Mouse (Mus musculus): ENCODE data around the gene Borcs5. TPM values are rescaled to one million over a fixed set of nuclear protein-coding genes. Genes with fewer than 3 reads are reported as not detected.

Borcs5 gene
- polyA plus RNA-seq, 1 experiment from 2014 or later = 38.6 TPM

- 89% methylated on average over 15 of the region's 15 CpGs for WGBS
- no peak for ATAC-seq (ENCODE audit: low FRiP score, low read depth)
Measured at GRCm38 (mm10) chr6:134710020-134710419, 70.7 kb downstream of the Borcs5 start.

GRCm38 (mm10) chr6:134713321-134713720, 74.0 kb downstream of the Borcs5 start:
- no peak overlapping the region for H3K4me2 ChIP-seq (replicated peaks)
- H3K9ac ChIP-seq = no peak overlapping the region
- H3K36me3 ChIP-seq = peaks cover 22% of the 10 kb centered on the region
- no peaks in the 10 kb centered on the region for H3K9me3 ChIP-seq
- no peak overlapping the region for H3K27ac ChIP-seq
- WGBS = 24% methylated on average over 3 of the region's 3 CpGs
- no peaks in the 10 kb centered on the region for H3K27me3 ChIP-seq (replicated peaks)
- no peak for ATAC-seq (ENCODE audit: low FRiP score, low read depth)
- H3K4me1 ChIP-seq = 0 out of 2 replicates have a peak, but pooled peaks cover 3% of the 10 kb centered on the region
- no peak overlapping the region for H3K4me3 ChIP-seq

More at GRCm38 (mm10) chr6:134710020-134710419, 70.7 kb downstream of the Borcs5 start:
- Histone ChIP-seq H3K4me2 (replicated peaks) (no peak overlapping the region), H3K9me3 (no peaks in the 10 kb centered on the region), H3K27ac (no peak overlapping the region), H3K4me3 (no peak overlapping the region), H3K9ac (no peak overlapping the region), H3K27me3 (replicated peaks) (no peaks in the 10 kb centered on the region), H3K36me3 (peaks cover 10% of the 10 kb centered on the region), H3K4me1 (0 out of 2 replicates have a peak, but pooled peaks cover 3% of the 10 kb centered on the region)

- no peak overlapping the region for H3K27ac ChIP-seq
- H3K4me1 ChIP-seq = 0 out of 2 replicates have a peak, but pooled peaks cover 3% of the 10 kb centered on the region
- peaks cover 27% of the 10 kb centered on the region for H3K36me3 ChIP-seq
- no peak overlapping the region for H3K9ac ChIP-seq
- H3K9me3 ChIP-seq = no peaks in the 10 kb centered on the region
- H3K27me3 ChIP-seq (replicated peaks) = no peaks in the 10 kb centered on the region
- no peak overlapping the region for H3K4me2 ChIP-seq (replicated peaks)
- H3K4me3 ChIP-seq = no peak overlapping the region
- 23% methylated on average over 1 of the region's 1 CpGs for WGBS
- ATAC-seq (ENCODE audit: low FRiP score, low read depth) = peak; percentile 59; the same call in 1 of the 2 replicates
Measured at GRCm38 (mm10) chr6:134713897-134714296, 74.6 kb downstream of the Borcs5 start.

GRCm38 (mm10) chr6:134716168-134716587, 76.9 kb downstream of the Borcs5 start:
- WGBS = 90% methylated on average over 6 of the region's 6 CpGs
- Histone ChIP-seq H3K27me3 (replicated peaks) (no peaks in the 10 kb centered on the region), H3K4me3 (no peak overlapping the region), H3K4me2 (replicated peaks) (no peak overlapping the region), H3K4me1 (0 out of 2 replicates have a peak, but pooled peaks cover 3% of the 10 kb centered on the region), H3K27ac (no peak overlapping the region), H3K9me3 (no peaks in the 10 kb centered on the region), H3K36me3 (peaks cover 36% of the 10 kb centered on the region), H3K9ac (no peak overlapping the region)
- ATAC-seq (ENCODE audit: low FRiP score, low read depth) = no peak

- Histone ChIP-seq H3K27ac (no peak overlapping the region), H3K4me1 (0 out of 2 replicates have a peak, but pooled peaks cover 3% of the 10 kb centered on the region), H3K36me3 (peaks cover 31% of the 10 kb centered on the region), H3K4me3 (no peak overlapping the region), H3K27me3 (replicated peaks) (no peaks in the 10 kb centered on the region), H3K9ac (no peak overlapping the region), H3K4me2 (replicated peaks) (no peak overlapping the region), H3K9me3 (no peaks in the 10 kb centered on the region)
- WGBS = 95% methylated on average over 20 of the region's 20 CpGs
- ATAC-seq (ENCODE audit: low FRiP score, low read depth) = no peak
Measured at GRCm38 (mm10) chr6:134717886-134718667, 78.8 kb downstream of the Borcs5 start.

GRCm38 (mm10) chr6:134718668-134719065, 79.4 kb downstream of the Borcs5 start:
- H3K36me3 ChIP-seq = peaks cover 31% of the 10 kb centered on the region

GRCm38 (mm10) chr6:134719156-134719555, 79.8 kb downstream of the Borcs5 start:
- no peaks in the 10 kb centered on the region for H3K4me1 ChIP-seq
- 90% methylated on average over 5 of the region's 5 CpGs for WGBS
- no peak overlapping the region for H3K4me2 ChIP-seq (replicated peaks)
- no peak overlapping the region for H3K27ac ChIP-seq
- no peak overlapping the region for H3K4me3 ChIP-seq
- no peak overlapping the region for H3K9ac ChIP-seq
- no peaks in the 10 kb centered on the region for H3K9me3 ChIP-seq
- H3K36me3 ChIP-seq = peaks cover 31% of the 10 kb centered on the region
- H3K27me3 ChIP-seq (replicated peaks) = no peaks in the 10 kb centered on the region
- ATAC-seq (ENCODE audit: low FRiP score, low read depth) = no peak

More at GRCm38 (mm10) chr6:134718668-134719065, 79.4 kb downstream of the Borcs5 start:
- Histone ChIP-seq H3K4me3 (no peak overlapping the region), H3K27ac (no peak overlapping the region), H3K4me2 (replicated peaks) (no peak overlapping the region), H3K27me3 (replicated peaks) (no peaks in the 10 kb centered on the region), H3K9ac (no peak overlapping the region), H3K9me3 (no peaks in the 10 kb centered on the region), H3K4me1 (no peaks in the 10 kb centered on the region)
- 95% methylated on average over 11 of the region's 11 CpGs for WGBS
- no peak for ATAC-seq (ENCODE audit: low FRiP score, low read depth)

- Histone ChIP-seq H3K4me3 (no peak overlapping the region), H3K27ac (no peak overlapping the region), H3K4me2 (replicated peaks) (no peak overlapping the region), H3K4me1 (no peaks in the 10 kb centered on the region), H3K36me3 (peaks cover 31% of the 10 kb centered on the region), H3K9me3 (no peaks in the 10 kb centered on the region), H3K9ac (no peak overlapping the region), H3K27me3 (replicated peaks) (no peaks in the 10 kb centered on the region)
- 94% methylated on average over 5 of the region's 5 CpGs for WGBS
- no peak for ATAC-seq (ENCODE audit: low FRiP score, low read depth)
Measured at GRCm38 (mm10) chr6:134720150-134720549, 80.8 kb downstream of the Borcs5 start.

GRCm38 (mm10) chr6:134721729-134722269, 82.5 kb downstream of the Borcs5 start:
- no peak for ATAC-seq (ENCODE audit: low FRiP score, low read depth)
- H3K36me3 ChIP-seq = peaks cover 31% of the 10 kb centered on the region
- WGBS = 96% methylated on average over 6 of the region's 6 CpGs
- H3K9me3 ChIP-seq = no peaks in the 10 kb centered on the region
- no peak overlapping the region for H3K27ac ChIP-seq
- H3K4me3 ChIP-seq = no peak overlapping the region
- H3K4me1 ChIP-seq = no peaks in the 10 kb centered on the region
- H3K9ac ChIP-seq = no peak overlapping the region
- H3K4me2 ChIP-seq (replicated peaks) = no peak overlapping the region
- no peaks in the 10 kb centered on the region for H3K27me3 ChIP-seq (replicated peaks)

GRCm38 (mm10) chr6:134722906-134723305, 83.6 kb downstream of the Borcs5 start:
- Histone ChIP-seq H3K4me1 (no peaks in the 10 kb centered on the region), H3K9me3 (no peaks in the 10 kb centered on the region), H3K27ac (no peak overlapping the region), H3K4me2 (replicated peaks) (no peak overlapping the region), H3K36me3 (peaks cover 23% of the 10 kb centered on the region), H3K27me3 (replicated peaks) (no peaks in the 10 kb centered on the region), H3K4me3 (no peak overlapping the region), H3K9ac (no peak overlapping the region)
- 94% methylated on average over 8 of the region's 8 CpGs for WGBS
- ATAC-seq (ENCODE audit: low FRiP score, low read depth) = no peak

GRCm38 (mm10) chr6:134723326-134723725, 84.0 kb downstream of the Borcs5 start:
- Histone ChIP-seq H3K4me1 (no peaks in the 10 kb centered on the region), H3K9me3 (no peaks in the 10 kb centered on the region), H3K9ac (no peak overlapping the region), H3K4me2 (replicated peaks) (no peak overlapping the region), H3K27me3 (replicated peaks) (no peaks in the 10 kb centered on the region), H3K27ac (no peak overlapping the region), H3K36me3 (peaks cover 19% of the 10 kb centered on the region), H3K4me3 (no peak overlapping the region)
- 91% methylated on average over 7 of the region's 7 CpGs for WGBS
- no peak for ATAC-seq (ENCODE audit: low FRiP score, low read depth)

GRCm38 (mm10) chr6:134723833-134724553, 84.7 kb downstream of the Borcs5 start:
- H3K4me3 ChIP-seq = no peak overlapping the region
- peaks cover 14% of the 10 kb centered on the region for H3K36me3 ChIP-seq
- no peak for ATAC-seq (ENCODE audit: low FRiP score, low read depth)
- 91% methylated on average over 9 of the region's 9 CpGs for WGBS
- no peak overlapping the region for H3K4me2 ChIP-seq (replicated peaks)
- H3K4me1 ChIP-seq = no peaks in the 10 kb centered on the region
- H3K9me3 ChIP-seq = no peaks in the 10 kb centered on the region
- H3K27me3 ChIP-seq (replicated peaks) = no peaks in the 10 kb centered on the region
- no peak overlapping the region for H3K27ac ChIP-seq
- H3K9ac ChIP-seq = no peak overlapping the region

All from neural tube, embryonic 12.5 days (tissue).